ENCODE assay signal across 8 mouse cellular contexts in the genomic region with DNA sequence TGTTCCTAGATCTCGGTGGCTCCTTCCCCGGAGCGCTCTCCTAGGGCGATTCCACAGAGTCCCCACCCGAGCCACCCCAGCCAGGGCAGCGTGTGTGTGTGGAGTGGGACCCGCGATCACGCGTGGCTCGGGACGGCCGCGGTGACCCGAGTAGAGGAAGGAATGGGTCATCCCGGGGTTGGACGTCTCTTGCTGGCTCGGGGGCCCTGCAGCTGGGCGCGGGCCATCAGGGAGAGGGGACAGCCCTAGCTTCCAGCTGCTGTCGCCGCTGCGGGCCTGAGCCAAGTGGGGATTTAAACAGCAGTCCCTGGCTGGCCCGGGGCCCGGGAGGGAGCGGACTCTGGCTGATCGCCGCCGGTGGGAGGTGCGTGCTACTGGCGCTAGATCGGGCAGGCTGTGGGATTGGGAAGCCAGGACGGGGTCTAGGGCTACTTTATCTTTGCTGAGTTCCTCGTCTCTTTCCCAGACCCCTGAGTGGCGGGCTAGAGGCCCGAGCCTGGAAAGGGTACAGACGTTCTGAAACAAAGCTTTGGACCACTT. TPM values are rescaled to one million over a fixed set of nuclear protein-coding genes. Genes with fewer than 3 reads are reported as not detected.
DNase-seq lines count a peak whose midpoint lies in the region; ATAC-seq and TF ChIP-seq lines count a peak whose summit lies in the region.

No protein-coding gene starts in this region.

- no peaks in the 10 kb centered on the region for H3K27me3 ChIP-seq in megakaryocyte, embryonic 14.5 days (replicated peaks)

- H3K4me1 ChIP-seq in cortical plate, adult 2 months (ENCODE audit: control insufficient read depth, insufficient read depth, low read length), result peaks cover 4% of the 10 kb centered on the region; the same call in 1 of the 2 replicates
- peaks cover 41% of the 10 kb centered on the region for H3K4me1 ChIP-seq in megakaryocyte, embryonic 14.5 days

- TF ChIP-seq CTCF in cortical plate, adult 2 months (IDR thresholded peaks at IDR 0.05; ENCODE audit: extremely low read depth, insufficient read depth, low read length), result no peak

- DNase-seq in adipocyte (ENCODE audit: low spot score), result peak; percentile 94
- peak; percentile 99 for DNase-seq in gastrocnemius, postnatal 10 days
- DNase-seq in left cerebral cortex, adult 9 months (ENCODE audit: low spot score in 2 of 2), result peak; percentile 48 to 81
- peak; percentile 85 for DNase-seq in right cerebral cortex, postnatal 25 days
- DNase-seq in urinary bladder, postnatal 4 days (ENCODE audit: low spot score in 2 of 2), result peak; percentile 89 to 95

- H3K9me3 ChIP-seq in megakaryocyte, embryonic 14.5 days, result no peaks in the 10 kb centered on the region

- peaks cover 22% of the 10 kb centered on the region for H3K36me3 ChIP-seq in megakaryocyte, embryonic 14.5 days (replicated peaks; ENCODE audit: low read length)

- peak; percentile 2 for ATAC-seq in inflammation-experienced regulatory T-cells, adult 6 months

- TF ChIP-seq POLR2A in cortical plate, adult 2 months (IDR thresholded peaks at IDR 0.05; ENCODE audit: extremely low read depth, insufficient read depth, low read length), result no peak

- peak overlapping the region; percentile 76 for H3K4me3 ChIP-seq in cortical plate, adult 2 months (ENCODE audit: insufficient read depth, low read length)
- peak overlapping the region; percentile 98 for H3K4me3 ChIP-seq in megakaryocyte, embryonic 14.5 days (replicated peaks)

- H3K27ac ChIP-seq in cortical plate, adult 2 months (ENCODE audit: insufficient read depth, low read length), result peak overlapping the region; percentile 94

RNA-seq across cellular contexts. Expression of gene Cblb, which starts 0.8 kb away (rescaled TPM):
- 12.2 and 14.1 TPM in 2 replicates for polyA plus RNA-seq in cortical plate, adult 2 months (2012; rRNA removed)
- 10 to 100 TPM; 16.2 to 19.4 TPM for total RNA-seq in gastrocnemius, postnatal 10 days (2021)
- 10 to 100 TPM; 40.7 to 50.0 (median 46.0) TPM for polyA plus RNA-seq in inflammation-experienced regulatory T-cells, adult 6 months (2017; shearing (Covaris generic))
- polyA plus RNA-seq in megakaryocyte, embryonic 14.5 days (2012; ENCODE audit: insufficient read depth, low replicate concordance), result 0.43 and 1.2 TPM in 2 replicates

Comparison
In these comparisons a context has a peak if more than half of its experiments do, and no peak if none do; other contexts are left out.
1. Peak in every context shown above with its lines: DNase-seq, ATAC-seq, H3K4me3 ChIP-seq and H3K27ac ChIP-seq.